Mouse (Mus musculus) brain, embryonic 14.5 days (tissue): ENCODE data around the gene 9130409I23Rik.

Source experiments
- CTCF ChIP-seq: fragments of 200-500 bp; IDR thresholded peaks from 2 replicates; pipeline ENCODE4 v1.5.1; 2012; ENCODE audit warnings: inconsistent platforms, mild to moderate bottlenecking, moderate library complexity, borderline replicate concordance; ENCODE audit not compliant: insufficient read depth, insufficient read length; ENCODE audit errors: extremely low read depth
- POLR2A ChIP-seq: fragments of 200-500 bp; IDR thresholded peaks from 2 replicates; pipeline ENCODE4 v1.6.1; 2012; ENCODE audit warnings: mild to moderate bottlenecking, inconsistent platforms, borderline replicate concordance; ENCODE audit not compliant: poor library complexity, insufficient read depth, insufficient read length, severe bottlenecking; ENCODE audit errors: extremely low read depth

DNA sequence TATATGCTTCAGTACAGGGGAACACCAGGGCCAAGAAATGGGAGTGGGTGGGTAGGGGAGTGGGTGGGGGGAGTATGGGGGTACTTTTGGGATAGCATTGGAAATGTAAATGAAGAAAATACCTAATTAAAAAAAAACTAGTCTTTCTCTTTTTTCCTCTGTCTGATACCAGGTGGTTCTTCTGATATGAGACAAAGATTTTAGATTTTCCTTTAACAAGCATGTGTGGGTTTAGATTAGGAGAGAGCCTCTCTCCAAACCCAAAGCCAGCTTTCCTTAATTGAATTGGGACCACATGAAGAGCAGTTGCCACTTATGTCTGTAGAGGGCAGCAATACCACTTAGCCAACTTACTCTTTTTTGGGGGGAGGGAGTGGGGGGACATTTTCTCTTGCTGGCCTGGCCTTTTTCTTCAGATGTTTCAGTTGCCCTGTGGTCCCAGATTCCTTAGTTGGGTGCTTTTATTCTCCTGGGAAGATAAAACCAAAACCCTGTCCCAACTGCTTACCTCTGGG is 1.7 kb upstream of the 9130409I23Rik start:
- TF ChIP-seq POLR2A = no peak
- TF ChIP-seq CTCF = 0 out of 2 replicates have a peak, but pooled peaks have one; percentile 21
